Mouse (Mus musculus) adrenal gland, adult 2 months (tissue): ENCODE results near the gene Mpo. TPM values are rescaled to one million over a fixed set of nuclear protein-coding genes. Genes with fewer than 3 reads are reported as not detected.

Source experiments
- DNase-seq: peaks from one replicate; pipeline ENCODE4 v3.0.0; 2021
- microRNA-seq, 2 experiments: library from miRNA; unstranded; fragments of <30 nt; microRNA quantifications; one replicate each; pipeline ENCODE4 v1.2.0; 2021
- polyA plus RNA-seq: library from polyadenylated mRNA; depleted of rRNA; stranded (reverse); fragments of >200 nt; gene quantifications from 2 replicates; pipeline ENCODE4 v1.2.3, GENCODE M21; 2012; rRNA removed
- total RNA-seq, 2 experiments: library from RNA; stranded (reverse); gene quantifications; 2 replicates each; pipeline ENCODE4 v1.2.3; 2021

Gene Mpo
- total and polyA plus RNA-seq, 3 experiments = 0.29 TPM; not detected in 2

GRCm38 (mm10) chr11:87805448-87805847 lies 12.1 kb downstream of the Mpo start:
- DNase-seq = peak; percentile 16

DNA sequence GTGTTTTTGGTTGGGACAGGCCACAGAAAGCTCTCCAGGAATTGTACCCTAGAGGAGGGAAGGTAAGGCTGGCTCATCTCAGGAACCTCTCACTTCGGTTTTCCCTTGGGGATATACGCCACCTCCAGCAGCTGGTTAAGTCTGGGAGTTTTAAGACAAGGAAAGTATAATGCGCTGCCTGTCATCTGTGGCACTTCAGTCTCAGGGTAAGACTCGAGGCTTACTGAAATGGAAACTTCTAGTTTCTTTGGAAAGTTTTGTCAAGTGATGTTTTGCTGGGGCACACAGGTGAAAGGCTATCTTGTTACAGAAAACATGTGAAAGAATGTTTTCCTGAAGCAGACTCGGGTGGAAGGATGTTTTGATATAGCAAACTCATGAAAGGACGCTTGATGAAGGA lies 14.1 kb downstream of the Mpo start:
- DNase-seq = no peak

DNA sequence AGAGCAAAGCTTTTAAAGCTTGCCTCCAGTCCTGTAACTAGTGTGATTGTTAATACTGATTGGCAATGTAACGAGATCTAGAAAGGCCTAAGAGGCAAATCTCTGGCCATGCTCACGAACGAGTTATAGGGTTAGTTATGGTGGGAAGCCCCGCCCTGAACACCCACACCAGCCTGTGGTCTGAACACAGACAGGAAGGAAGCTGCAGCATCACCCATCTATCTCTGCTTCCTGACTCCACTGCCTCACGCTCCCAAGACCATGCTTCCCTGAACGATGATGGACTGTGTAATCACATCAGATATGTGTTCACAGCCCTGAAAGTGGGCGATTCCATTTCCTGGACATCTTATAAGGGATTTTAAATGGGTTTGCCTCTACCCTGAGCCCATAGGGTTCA lies 14.9 kb downstream of the Mpo start:
- DNase-seq = no peak

DNA sequence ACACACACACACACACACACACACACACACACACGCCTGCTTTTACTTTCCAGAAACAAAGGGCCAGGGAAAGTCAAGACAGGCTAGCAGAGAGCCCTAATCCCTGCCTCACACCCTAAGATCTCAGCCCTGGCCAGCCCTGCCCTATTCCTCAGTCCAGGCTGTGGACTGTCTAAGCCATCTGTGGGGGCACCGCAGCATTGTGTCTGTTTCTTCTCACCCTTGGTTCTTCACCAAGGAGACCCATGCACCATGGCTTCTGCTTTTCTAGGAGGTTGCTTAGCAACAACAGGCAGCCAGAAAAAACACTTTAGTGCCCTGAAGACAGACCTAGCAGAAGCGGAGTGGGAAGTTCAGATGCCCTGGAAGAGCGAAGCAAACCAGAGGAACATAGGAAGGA lies 18.0 kb downstream of the Mpo start:
- no peak for DNase-seq

DNA sequence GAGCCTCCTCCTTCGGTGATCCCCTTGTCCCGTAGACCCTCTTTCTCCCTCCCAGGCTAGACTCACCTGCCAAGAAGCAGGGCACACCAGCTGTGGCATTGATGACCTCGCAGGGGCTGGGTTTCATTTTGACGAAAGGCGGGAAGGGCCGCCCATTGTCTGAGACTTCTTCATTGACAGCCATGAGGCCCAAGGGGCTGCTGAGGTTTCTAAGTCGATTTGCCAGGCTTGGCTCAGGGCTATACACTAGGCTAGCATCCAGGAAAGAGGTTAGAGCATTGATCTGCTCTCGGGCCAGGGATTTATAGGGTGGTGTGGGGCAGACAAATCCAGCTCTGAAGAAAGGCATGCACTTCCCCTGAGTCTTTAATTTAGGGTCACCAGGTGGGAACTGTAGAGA lies 21.4 kb downstream of the Mpo start:
- no peak for DNase-seq

- DNase-seq = peak; percentile 24
Measured at GRCm38 (mm10) chr11:87816707-87817442, 23.5 kb downstream of the Mpo start.

DNA sequence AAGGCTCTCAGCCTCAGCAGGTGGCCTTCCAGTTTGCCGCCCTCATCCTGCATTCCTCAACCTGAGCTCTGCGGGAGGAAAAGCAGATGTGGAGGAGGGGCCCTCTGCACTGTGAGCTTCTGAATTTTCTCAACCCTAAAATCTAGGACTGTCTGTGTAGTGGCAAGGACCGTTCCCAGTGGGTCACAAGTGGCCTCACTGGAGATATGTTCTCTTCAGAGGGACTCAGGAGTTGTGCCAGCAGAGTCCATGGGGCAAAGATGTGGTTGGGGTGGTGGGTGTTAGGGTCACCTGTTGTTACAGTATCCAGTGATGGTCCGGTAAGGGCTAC lies 24.0 kb downstream of the Mpo start:
- no peak for DNase-seq

DNA sequence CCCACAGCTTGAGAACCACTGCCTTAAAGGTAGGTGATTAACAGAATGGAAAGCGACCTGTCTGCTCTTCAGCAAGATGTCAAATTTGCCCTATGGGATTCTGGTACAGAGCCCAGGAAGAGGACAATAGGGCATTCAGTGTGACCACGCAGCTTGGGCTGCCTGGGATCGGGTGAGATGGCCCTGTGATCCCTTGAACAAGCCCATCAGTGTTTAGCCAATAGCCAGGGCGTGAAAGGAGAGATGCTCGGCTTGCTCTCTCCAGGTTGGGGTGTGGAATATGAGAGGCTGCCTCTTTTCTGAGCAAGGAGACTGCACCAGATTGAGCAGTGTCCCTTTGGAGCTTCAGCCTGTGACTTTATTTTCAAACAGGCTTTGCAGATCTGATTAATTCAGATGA lies 28.1 kb downstream of the Mpo start:
- no peak for DNase-seq

GRCm38 (mm10) chr11:87828239-87828900 lies 35.0 kb downstream of the Mpo start, which contains the start of gene Lpo:
TSS of gene Lpo (minus strand) at chr11:87828289.
- no peak for DNase-seq

DNA sequence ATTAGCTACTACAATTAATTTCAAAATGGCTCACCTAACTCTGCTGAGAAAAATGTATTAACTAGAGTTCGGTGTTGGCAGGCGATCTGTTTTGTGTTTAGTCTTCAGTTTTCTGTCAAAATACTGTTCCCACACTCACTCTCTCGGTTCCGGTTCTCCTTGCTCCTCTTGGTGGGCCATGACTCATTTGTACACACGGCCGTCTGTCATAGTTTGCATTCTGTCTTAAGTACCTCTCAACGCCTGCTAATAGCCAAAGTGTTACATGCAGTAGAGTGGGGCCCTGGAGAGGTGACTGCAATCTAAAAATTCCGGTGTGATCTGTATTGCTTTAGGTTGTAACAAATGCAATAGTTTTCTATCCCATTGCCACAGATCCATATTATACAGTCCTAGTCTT lies 47.3 kb downstream of the Mpo start:
- no peak for DNase-seq

- no peak for DNase-seq
Measured at GRCm38 (mm10) chr11:87841436-87841835, 48.1 kb downstream of the Mpo start.

DNA sequence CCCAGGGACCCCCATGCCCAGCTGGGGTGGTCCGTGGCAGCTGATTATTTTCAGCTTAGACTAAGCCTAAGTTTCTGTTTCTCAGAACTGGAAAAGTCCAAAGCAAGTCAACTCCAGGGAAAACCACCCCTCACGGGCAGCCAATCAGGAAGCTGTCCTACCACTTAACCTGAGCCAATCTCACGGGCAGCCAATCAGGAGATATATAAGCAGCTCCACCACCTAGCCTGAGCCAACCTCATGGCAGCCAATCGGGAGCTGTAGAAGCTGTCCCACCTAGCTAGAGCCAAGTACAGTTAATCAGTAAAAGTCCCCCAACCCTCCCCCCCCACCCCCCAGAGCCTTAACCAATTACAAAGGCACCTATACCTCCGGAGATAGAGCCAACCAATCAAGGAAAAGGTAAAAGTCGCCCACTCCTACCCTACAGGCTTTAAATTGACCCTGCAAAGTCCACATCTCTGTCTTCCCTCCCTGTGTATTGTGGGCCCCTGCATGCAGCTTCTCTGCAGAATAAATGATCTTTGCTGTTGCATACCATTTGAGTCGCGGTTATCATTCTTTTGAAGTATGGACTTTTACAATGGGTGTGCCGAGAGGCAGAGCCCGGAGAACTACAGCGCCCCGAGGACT lies 53.7 kb downstream of the Mpo start:
- no peak for DNase-seq

DNA sequence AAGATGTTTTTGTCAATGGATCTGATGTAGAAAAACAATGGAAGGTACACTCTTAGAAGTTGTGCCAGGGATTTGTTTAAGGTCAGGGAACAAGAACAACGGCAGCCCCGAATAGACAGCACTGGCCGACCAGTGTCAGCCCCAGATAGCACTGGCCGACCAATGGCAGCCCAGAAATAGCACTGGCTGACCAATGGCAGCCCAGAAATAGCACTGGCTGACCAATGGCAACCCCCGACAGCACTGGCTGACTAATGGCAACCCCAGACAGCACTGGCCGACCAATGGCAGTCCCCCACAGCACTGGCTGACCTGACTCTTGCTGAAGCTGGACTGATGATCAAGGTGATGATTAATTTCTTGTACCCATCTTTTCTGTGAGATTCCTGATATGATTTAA lies 54.5 kb downstream of the Mpo start:
- DNase-seq = peak; percentile 21

GRCm38 (mm10) chr11:87852690-87853596 lies 59.6 kb downstream of the Mpo start, which contains the start of gene Mks1:
TSS of gene Mks1 (plus strand) at chr11:87853215.
- peak; percentile 94 for DNase-seq

- peak; percentile 22 for DNase-seq
Measured at GRCm38 (mm10) chr11:87853597-87853954, 60.2 kb downstream of the Mpo start.

Small RNAs within 50 kb of the gene (microRNA-seq; reads per million reads assigned to microRNA genes)
- gene Mir142 (0 reads per million in 2 experiments), gene Mir142b (0 reads per million in 2 experiments)

Other genes starting within 250 kb of the Mpo start
- not detected for gene Gm11492, start 226.9 kb upstream of the Mpo start, total RNA-seq
- gene Gm11492, start 226.9 kb upstream of the Mpo start, polyA plus RNA-seq = not detected in 2 replicates
- 10 to 100 TPM; 42.0 to 52.8 TPM for gene Sept4, start 224.7 kb upstream of the Mpo start, total RNA-seq
- gene Sept4, start 224.7 kb upstream of the Mpo start, polyA plus RNA-seq = 14.8 and 14.9 TPM in 2 replicates
- 10 to 100 TPM; 24.6 to 31.1 TPM for gene Mtmr4, start 201.4 kb upstream of the Mpo start, total RNA-seq
- gene Mtmr4, start 201.4 kb upstream of the Mpo start, polyA plus RNA-seq = 13.0 and 15.2 TPM in 2 replicates
- gene Hsf5, start 176.4 kb upstream of the Mpo start, total RNA-seq = under 1 TPM in 1 of 2 experiments, not detected in 1; 0.12 TPM
- 0.04 TPM in 1 of 2 replicates, not detected in the other for gene Hsf5, start 176.4 kb upstream of the Mpo start, polyA plus RNA-seq
- gene Rnf43, start 130.9 kb upstream of the Mpo start, total RNA-seq = 1 to 10 TPM; 3.8 to 7.8 TPM
- gene Rnf43, start 130.9 kb upstream of the Mpo start, polyA plus RNA-seq = 5.3 and 6.4 TPM in 2 replicates
- gene Supt4a, start 56.0 kb upstream of the Mpo start, total RNA-seq = 10 to 100 TPM; 43.3 to 74.3 TPM
- gene Supt4a, start 56.0 kb upstream of the Mpo start, polyA plus RNA-seq = 18.5 and 21.4 TPM in 2 replicates
- gene Tspoap1, start 33.0 kb upstream of the Mpo start, total RNA-seq = 1 to 10 TPM; 3.3 to 4.6 TPM
- 6.6 and 9.7 TPM in 2 replicates for gene Tspoap1, start 33.0 kb upstream of the Mpo start, polyA plus RNA-seq
- not detected for gene Lpo, start 34.7 kb downstream of the Mpo start, total RNA-seq
- not detected in 2 replicates for gene Lpo, start 34.7 kb downstream of the Mpo start, polyA plus RNA-seq
- gene Mks1, start 59.6 kb downstream of the Mpo start, total RNA-seq = 10 to 100 TPM in 1 of 2 experiments, 1 to 10 TPM in 1; 6.6 to 11.9 TPM
- gene Mks1, start 59.6 kb downstream of the Mpo start, polyA plus RNA-seq = 19.2 and 20.7 TPM in 2 replicates
- not detected for gene Epx, start 82.0 kb downstream of the Mpo start, total RNA-seq
- not detected in 2 replicates for gene Epx, start 82.0 kb downstream of the Mpo start, polyA plus RNA-seq
- not detected for gene Olfr462, start 98.7 kb downstream of the Mpo start, total RNA-seq
- not detected in 2 replicates for gene Olfr462, start 98.7 kb downstream of the Mpo start, polyA plus RNA-seq
- not detected for gene Olfr463, start 103.8 kb downstream of the Mpo start, total RNA-seq
- not detected in 2 replicates for gene Olfr463, start 103.8 kb downstream of the Mpo start, polyA plus RNA-seq
- gene Olfr464, start 127.4 kb downstream of the Mpo start, total RNA-seq = not detected
- not detected in 2 replicates for gene Olfr464, start 127.4 kb downstream of the Mpo start, polyA plus RNA-seq
- gene Dynll2, start 194.0 kb downstream of the Mpo start, total RNA-seq = 100 to 1,000 TPM; 158 to 251 TPM
- 168 and 197 TPM in 2 replicates for gene Dynll2, start 194.0 kb downstream of the Mpo start, polyA plus RNA-seq